Mouse (Mus musculus): ENCODE measurements at regions not wholly inside any gene's neighbourhood (a gene's known extent, or its start where the extent isn't known, plus 50 kb on each side); places are given as distances from the start of the nearest gene placed in this dataset.
"Not testable (repeated sequence)": the region's sequence is repeated elsewhere in the genome, so short reads cannot be mapped to it uniquely, and the experiment has no call there.

GRCm38 (mm10) chr16:21102033-21102432 lies 51.8 kb downstream of the Teddm3 start:
- DNase-seq (ENCODE audit: low read depth, low spot score): not testable (repeated sequence)

- DNase-seq (ENCODE audit: low read depth, low spot score): not testable (repeated sequence)
Observed at GRCm38 (mm10) chr16:21100126-21100525, 53.7 kb downstream of the Teddm3 start.

GRCm38 (mm10) chr16:21074779-21075148 lies 79.0 kb downstream of the Teddm3 start:
- DNase-seq (ENCODE audit: low read depth, low spot score): no peak

- DNase-seq (ENCODE audit: low read depth, low spot score): peak; percentile 11
Observed at GRCm38 (mm10) chr16:21074082-21074778, 79.6 kb downstream of the Teddm3 start.

DNA sequence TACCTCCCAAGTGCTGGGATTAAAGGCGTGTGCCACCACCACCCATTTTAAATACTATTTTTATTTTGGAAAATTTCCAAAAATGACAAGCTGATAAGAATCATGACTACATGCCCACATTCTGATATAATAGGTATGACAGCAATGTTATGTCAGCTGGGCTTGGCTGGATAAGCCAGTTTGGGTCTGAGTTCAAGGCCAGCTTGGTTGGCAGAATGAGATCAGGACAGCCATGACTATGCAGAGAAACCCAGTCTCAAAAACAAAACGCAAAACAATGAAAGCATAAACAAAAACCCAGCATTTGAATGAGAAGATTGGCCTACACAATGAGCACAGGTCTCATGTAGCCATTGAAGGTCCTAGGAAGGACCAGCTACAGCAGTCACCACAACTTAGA lies 93.6 kb downstream of the Teddm3 start:
- DNase-seq (ENCODE audit: low read depth, low spot score): no peak

GRCm38 (mm10) chr16:21054772-21055171 lies 99.0 kb downstream of the Teddm3 start:
- no peak for DNase-seq (ENCODE audit: low read depth, low spot score)

- DNase-seq (ENCODE audit: low read depth, low spot score): not testable (repeated sequence)
Observed at GRCm38 (mm10) chr16:21022087-21022486, 131.7 kb downstream of the Teddm3 start.

DNA sequence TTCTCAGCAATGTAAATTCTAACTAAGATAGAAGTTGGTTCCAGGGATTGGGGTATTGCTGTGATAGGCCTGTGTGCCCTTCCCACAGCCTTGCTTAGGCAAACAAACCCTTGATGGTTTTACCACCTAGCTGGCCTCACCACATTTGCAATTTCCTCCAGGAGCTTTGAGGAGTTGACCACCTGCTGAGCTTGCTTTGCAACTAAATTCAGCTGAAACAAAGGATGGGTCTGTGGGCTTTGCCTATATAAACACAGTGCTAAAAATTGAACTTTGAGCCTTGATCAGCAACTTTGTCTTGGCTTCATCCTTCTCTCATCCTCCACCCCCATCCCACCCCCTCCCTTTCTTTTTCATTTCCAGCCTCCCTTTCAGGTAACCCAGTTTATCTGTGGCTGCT lies 148.9 kb downstream of the Teddm3 start:
- DNase-seq (ENCODE audit: low read depth, low spot score): no peak

DNA sequence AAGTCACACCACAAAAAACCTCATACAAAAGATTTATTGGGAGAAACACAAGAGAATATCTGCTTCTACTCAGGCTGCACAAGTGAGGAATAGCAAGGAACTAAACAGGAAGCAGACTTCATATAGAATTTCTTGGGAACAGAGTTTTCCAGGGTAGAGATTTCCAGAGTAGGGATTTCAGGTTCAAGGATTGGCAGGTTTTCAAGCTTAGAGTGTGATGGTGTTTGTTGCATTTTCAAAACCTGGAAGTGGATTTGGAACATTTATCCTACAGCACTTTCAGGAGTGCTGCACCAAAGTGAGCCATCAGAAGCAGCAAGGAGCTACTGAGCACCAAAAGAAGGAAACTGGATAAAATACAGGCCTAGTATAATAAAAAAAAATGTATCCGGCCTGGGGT lies 152.7 kb downstream of the Teddm3 start:
- DNase-seq (ENCODE audit: low read depth, low spot score): no peak

DNA sequence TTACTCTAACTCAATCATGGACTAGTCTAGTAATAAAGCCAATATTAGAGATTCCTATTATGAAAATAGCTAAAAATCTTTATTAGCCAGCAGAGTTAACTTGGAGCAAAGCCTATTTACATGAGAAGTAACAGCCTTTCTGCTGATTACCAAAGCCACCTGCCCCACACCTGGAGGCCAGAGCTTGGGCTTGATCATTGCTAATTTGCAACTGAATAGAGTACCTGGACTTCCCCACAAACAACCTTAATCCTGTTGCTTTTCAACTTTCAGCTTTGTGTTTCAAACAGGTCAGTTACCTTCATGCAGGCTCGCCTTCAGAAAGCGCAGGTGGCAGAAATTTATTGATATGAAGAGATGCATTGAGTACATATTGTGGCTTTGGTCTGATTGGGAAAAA lies 163.3 kb downstream of the Teddm3 start:
- DNase-seq (ENCODE audit: low read depth, low spot score): no peak

DNA sequence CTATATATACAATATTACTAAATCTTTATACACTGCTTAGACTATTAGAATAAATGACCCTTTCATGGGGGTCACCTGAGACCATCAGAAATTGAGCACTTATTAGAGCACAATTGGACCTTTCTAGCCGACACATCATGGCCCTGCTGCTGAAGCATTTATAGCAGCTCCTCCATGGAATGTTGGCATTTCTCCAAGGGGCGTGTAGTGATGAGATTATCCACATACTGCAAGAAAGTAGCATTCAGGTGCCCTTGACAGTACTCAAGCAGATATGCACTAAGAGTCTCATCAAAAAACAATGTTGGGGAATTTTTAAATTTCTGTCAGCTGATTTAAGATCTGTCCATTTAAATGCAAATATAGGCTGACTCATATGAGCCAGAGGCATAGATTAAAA lies 178.4 kb downstream of the Teddm3 start:
- DNase-seq (ENCODE audit: low read depth, low spot score): no peak

DNA sequence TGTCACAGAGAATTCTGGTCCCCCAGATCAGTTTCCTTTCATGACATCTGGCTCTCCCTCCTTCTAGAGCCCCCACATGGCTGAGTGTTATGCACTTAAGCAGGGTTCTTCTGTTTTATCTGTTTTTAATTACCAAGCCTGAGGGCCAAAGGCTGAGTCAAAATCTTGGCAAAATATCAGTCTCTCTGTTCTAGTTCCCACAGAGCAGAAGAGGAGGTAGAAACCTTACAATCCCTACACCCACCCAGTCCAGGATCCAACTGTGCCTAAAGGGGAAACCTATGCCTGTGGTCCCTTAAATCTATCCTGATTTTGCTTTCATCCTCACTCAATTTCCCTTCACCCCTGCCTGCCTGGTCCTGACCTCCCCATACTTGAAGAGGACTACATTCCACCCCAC lies 181.4 kb downstream of the Teddm3 start:
- DNase-seq (ENCODE audit: low read depth, low spot score): no peak

DNA sequence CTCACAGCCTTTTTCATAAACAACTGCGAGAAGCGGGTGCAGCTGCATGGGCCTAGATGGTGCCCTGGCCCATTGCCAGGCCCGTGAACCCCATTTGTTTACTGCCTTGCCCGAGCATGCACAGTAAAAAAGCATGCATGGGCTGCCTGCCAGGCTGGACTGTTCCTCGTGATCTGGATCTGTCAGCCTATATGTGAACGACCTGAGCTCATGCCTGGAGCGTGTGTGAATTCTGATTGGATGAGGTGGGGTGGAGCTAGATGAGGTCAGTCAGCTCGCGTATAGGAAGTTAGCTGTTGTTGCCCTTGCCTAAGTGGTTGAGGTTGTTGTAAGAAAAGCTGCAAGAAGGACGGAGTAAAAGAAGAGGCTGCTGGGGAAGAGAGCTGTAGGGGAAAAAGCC lies 194.9 kb downstream of the Teddm3 start:
- DNase-seq (ENCODE audit: low read depth, low spot score): peak; percentile 35

GRCm38 (mm10) chr16:20936722-20937121 lies 202.4 kb upstream of the Thpo start:
- DNase-seq (ENCODE audit: low read depth, low spot score): no peak

GRCm38 (mm10) chr16:20934846-20935245 lies 200.5 kb upstream of the Thpo start:
- DNase-seq (ENCODE audit: low read depth, low spot score): not testable (repeated sequence)

GRCm38 (mm10) chr16:20930003-20930402 lies 195.7 kb upstream of the Thpo start:
- DNase-seq (ENCODE audit: low read depth, low spot score): peak; percentile 51

DNA sequence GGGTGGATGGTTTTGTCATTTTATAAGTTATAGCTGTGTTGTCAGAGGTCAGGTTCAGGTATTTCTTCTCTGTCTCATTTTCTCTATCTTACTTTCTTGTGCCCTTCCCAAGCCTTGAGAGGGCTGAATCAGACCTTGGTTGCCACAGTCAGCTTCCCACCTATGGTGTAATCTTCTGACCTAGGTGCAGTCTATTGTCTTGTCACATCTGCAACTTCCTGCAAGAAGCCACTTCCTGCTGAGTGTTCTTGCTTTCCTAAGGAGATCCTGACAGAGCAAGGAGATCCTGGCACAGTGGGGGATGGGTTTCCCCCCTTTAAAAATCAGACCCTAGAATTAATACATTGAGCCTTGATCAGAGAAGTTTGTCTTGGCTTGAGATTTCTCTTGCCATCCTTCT lies 191.5 kb upstream of the Thpo start:
- DNase-seq (ENCODE audit: low read depth, low spot score): not testable (repeated sequence)

- DNase-seq (ENCODE audit: low read depth, low spot score): peak; percentile 18
Observed at GRCm38 (mm10) chr16:20910864-20911263, 176.6 kb upstream of the Thpo start.

DNA sequence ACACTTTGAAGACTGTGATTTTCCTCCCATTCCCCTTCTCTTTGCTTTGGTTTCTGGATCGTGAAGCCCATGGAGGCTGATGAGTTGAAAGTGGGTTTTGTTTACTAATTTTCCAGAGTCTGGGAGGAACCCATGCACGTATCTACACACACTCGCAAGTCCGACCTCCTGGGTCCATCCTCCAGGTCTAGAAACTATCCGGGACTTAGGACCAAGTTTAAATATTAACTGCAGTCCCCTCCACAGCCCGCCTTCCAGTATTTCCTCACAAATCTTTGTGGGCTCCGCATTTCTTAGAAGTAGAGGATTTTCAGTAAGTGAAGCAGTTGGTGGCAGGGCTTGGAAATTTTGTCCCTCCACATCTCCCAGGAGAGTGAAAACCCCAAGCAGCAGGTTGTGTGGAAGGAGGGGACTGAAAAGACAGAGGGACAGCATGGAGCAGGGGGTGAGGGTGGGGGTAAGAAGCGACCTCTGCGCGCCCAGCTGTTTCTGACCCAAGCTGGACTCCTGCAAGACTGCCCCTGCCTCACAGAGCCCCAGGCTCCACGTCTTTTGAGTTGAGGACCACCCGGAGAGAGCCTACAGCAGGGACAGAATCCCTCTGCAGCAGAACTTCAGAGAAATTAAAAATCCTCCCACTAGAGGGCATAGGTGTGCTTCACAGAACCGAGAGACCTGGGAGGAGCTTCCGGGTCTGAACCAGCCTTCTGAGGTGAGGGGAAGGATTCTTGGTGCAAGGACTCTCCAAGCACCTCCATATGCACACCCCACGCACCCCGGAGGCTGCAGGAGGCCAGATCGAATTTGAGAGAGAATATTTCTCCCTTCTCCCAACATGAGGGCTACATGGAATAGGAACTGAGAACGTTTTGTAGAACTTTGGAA lies 174.4 kb upstream of the Thpo start:
- peak; percentile 30 for DNase-seq (ENCODE audit: low read depth, low spot score)

DNA sequence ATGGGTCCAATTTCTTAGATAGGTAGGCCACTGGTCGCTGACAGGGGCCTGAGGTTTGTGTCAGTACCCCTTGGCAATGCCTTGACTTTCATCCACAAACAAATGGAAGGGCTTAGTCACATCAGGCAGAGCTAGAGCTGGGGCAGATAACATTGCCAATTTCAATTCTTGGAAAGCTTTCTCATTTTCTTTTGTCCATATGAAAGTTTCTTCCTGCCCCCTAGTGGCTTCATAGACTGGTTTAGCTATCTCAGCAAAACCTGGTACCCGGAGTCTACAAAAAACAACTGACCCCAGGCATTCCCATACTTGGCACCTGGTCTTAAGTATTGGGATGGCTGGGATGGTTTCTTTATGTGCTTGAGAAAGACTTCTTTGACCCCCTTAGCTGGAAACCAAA lies 161.4 kb upstream of the Thpo start:
- DNase-seq (ENCODE audit: low read depth, low spot score): peak; percentile 17

- DNase-seq (ENCODE audit: low read depth, low spot score): no peak
Observed at GRCm38 (mm10) chr16:20871726-20872125, 137.4 kb upstream of the Thpo start.

- no peak for DNase-seq (ENCODE audit: low read depth, low spot score)
Observed at GRCm38 (mm10) chr16:20866771-20867170, 132.5 kb upstream of the Thpo start.

DNA sequence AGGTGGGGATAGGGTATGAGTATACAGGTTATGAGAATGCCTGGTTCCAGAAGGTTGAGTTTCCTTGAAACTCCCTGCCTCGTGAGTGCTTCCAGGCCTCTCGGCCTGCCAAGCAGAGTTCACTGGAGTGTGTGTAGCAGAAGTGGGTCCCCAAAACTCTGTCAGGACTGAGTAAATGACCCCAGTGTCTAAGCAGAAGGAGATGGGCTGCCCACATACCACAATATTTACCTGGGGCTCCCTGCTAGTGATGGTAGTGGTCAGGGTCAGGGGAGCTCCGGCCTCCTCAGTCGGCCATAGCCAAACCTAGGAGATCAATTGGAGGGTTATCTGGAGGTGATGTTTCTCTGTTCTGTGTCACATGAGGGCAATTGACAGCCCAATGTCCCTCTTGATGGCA lies 126.9 kb upstream of the Thpo start:
- DNase-seq (ENCODE audit: low read depth, low spot score): no peak

Data from CD4-positive, CD25-positive, alpha-beta regulatory T cell, adult 2 months (primary cell).